Mouse (Mus musculus): ENCODE results near the gene Rras2. TPM values are rescaled to one million over a fixed set of nuclear protein-coding genes. Genes with fewer than 3 reads are reported as not detected.

The Rras2 gene
- total RNA-seq (2014; rRNA removed) (41.3 and 58.7 TPM in 2 replicates), polyA plus RNA-seq (2015; fragmentation: Nextera tagmentation; extraction: Ambion mirVana) (21.4 and 22.5 TPM in 2 replicates)

DNA sequence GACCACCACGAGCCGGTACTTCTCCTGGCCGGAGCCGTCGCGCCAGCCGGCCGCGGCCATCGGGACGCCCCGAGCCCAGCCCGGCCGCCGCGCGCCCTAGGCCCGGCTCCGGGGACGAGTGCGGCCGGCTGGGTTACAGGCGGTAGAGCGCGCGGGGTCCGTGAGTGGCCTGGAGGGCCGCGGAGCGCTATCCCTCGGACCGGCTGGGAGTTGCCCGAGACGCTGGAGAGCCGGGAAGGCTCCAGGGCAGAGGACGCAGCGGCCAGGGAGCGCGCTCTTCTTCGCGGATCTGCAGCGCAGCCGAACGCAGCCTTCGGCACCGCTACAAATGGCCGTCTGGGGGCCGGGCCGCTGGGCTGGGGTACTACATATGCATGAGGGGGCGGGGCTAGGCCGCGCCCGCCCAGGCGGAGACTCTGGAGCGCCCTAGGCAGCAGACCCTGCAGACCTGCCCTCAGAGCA is at the start of gene Rras2:
Gene Rras2 (minus strand): TSS at position 338 of the 462 bp plus-strand sequence.
- no peaks in the 10 kb centered on the region for H3K27me3 ChIP-seq (ENCODE audit: insufficient read depth, low read length)
- peak within 1 kb of the TSS; percentile 83 for H3K4me2 ChIP-seq (ENCODE audit: low read depth, low read length, poor library complexity, severe bottlenecking)
- ATAC-seq (ENCODE audit: low FRiP score) (peak; percentile 99), DNase-seq (ENCODE audit: low spot score) (peak; percentile 89)
- H3K9ac ChIP-seq (replicated peaks; ENCODE audit: low read length, poor library complexity, severe bottlenecking), result peak within 1 kb of the TSS; percentile 85
- 0 out of 2 replicates have a peak, but pooled peaks have one; percentile 1 for TF ChIP-seq CTCF (IDR thresholded peaks at IDR 0.05)
- no peaks in the 10 kb centered on the region for H3K9me3 ChIP-seq (ENCODE audit: low read length)
- 0 out of 2 replicates have a peak, but pooled peaks cover 4% of the 10 kb centered on the region for H3K4me1 ChIP-seq (ENCODE audit: insufficient read depth, low read length)
- no peaks in the 10 kb centered on the region for H3K36me3 ChIP-seq (ENCODE audit: insufficient read depth, low read length)
- WGBS, result under 1% methylated on average over 52 of the region's 55 CpGs
- H3K27ac ChIP-seq (ENCODE audit: low read depth, low read length), result peak within 1 kb of the TSS; percentile 87
- H3K4me3 ChIP-seq (ENCODE audit: low read depth, low read length), result peak within 1 kb of the TSS; percentile 89

DNA sequence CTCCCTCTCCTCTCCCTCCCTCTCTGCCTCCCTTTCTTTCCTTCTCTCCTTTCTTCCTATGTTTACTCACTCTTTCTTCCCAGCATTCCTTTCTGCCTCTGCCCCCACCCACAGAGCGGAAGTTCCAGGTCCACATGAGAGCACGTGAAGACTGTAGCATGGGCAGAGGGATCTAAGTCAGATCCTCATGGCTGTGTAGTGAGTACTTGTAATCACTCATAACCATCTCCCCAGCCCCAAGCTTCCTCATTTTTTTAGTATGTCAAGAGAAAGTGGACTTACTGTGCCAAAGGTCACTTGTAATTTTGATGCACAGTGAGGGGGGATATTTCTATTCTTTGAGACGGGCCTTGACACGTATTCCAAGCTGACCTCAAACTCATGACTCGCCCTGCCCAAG is 45.4 kb upstream of the Rras2 start:
- Histone ChIP-seq H3K4me1 (ENCODE audit: insufficient read depth, low read length) (no peaks in the 10 kb centered on the region), H3K9me3 (ENCODE audit: low read length) (no peaks in the 10 kb centered on the region), H3K9ac (replicated peaks; ENCODE audit: low read length, poor library complexity, severe bottlenecking) (no peak overlapping the region), H3K4me2 (ENCODE audit: low read depth, low read length, poor library complexity, severe bottlenecking) (no peak overlapping the region), H3K4me3 (ENCODE audit: low read depth, low read length) (no peak overlapping the region), H3K36me3 (ENCODE audit: insufficient read depth, low read length) (no peaks in the 10 kb centered on the region), H3K27me3 (ENCODE audit: insufficient read depth, low read length) (no peaks in the 10 kb centered on the region), H3K27ac (ENCODE audit: low read depth, low read length) (no peak overlapping the region)
- WGBS, result 92% methylated on average over 5 of the region's 5 CpGs
- TF ChIP-seq CTCF (IDR thresholded peaks at IDR 0.05), result no peak
- no peak for ATAC-seq (ENCODE audit: low FRiP score)
- DNase-seq (ENCODE audit: low spot score), result no peak

DNA sequence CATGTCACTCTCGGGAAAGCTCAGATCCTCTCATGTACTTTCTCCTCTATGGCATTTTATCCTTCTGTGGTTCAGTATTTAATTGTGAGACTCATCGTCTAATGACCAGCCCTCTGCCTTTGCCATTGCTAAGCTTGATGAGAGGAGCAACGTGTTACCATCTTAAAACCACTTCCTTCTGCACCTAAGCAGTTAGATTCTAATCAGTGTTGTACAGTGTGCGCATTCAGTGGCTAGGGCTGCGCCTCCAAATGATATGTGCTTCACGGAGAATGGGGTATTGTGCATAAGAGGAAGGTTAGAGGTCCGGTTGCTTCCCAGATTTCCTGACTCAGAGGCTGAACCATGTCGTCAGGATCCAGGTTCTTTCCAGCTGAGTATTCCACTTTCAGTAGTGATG is 43.5 kb upstream of the Rras2 start:
- no peak overlapping the region for H3K27ac ChIP-seq (ENCODE audit: low read depth, low read length)
- no peak overlapping the region for H3K9ac ChIP-seq (replicated peaks; ENCODE audit: low read length, poor library complexity, severe bottlenecking)
- H3K4me2 ChIP-seq (ENCODE audit: low read depth, low read length, poor library complexity, severe bottlenecking), result no peak overlapping the region
- H3K9me3 ChIP-seq (ENCODE audit: low read length), result no peaks in the 10 kb centered on the region
- H3K36me3 ChIP-seq (ENCODE audit: insufficient read depth, low read length), result no peaks in the 10 kb centered on the region
- WGBS, result 83% methylated on average over 8 of the region's 8 CpGs
- H3K4me1 ChIP-seq (ENCODE audit: insufficient read depth, low read length), result no peaks in the 10 kb centered on the region
- H3K27me3 ChIP-seq (ENCODE audit: insufficient read depth, low read length), result no peaks in the 10 kb centered on the region
- no peak for TF ChIP-seq CTCF (IDR thresholded peaks at IDR 0.05)
- no peak overlapping the region for H3K4me3 ChIP-seq (ENCODE audit: low read depth, low read length)
- DNase-seq (ENCODE audit: low spot score) (no peak), ATAC-seq (ENCODE audit: low FRiP score) (no peak)

DNA sequence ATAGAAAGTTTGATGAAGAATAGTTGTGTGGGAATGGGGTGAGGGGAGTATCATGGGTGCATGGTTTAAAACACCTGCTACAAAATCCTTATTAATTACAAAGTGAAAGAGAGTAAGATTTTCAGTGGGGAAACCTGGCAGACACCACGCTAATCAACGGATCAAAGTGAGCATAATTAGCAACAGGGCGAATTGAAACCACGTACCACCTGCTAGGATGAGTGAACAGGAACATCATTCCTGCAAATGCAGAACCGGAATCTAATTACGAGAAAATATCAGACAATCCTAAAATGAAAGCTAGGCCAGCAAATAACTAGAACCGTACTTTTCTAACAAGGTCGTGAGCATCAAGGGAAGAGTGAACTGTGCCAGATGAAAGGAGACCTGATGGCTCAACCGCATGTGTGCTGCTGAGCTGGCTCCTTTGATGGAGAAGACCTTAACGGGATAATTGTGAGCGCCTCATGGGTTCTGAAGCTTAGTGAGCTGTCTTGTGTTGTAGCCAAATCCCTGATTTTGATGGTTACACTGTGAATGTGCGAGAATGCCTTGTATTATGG is 40.2 kb upstream of the Rras2 start:
- TF ChIP-seq CTCF (IDR thresholded peaks at IDR 0.05), result no peak
- H3K27me3 ChIP-seq (ENCODE audit: insufficient read depth, low read length), result no peaks in the 10 kb centered on the region
- H3K4me1 ChIP-seq (ENCODE audit: insufficient read depth, low read length), result no peaks in the 10 kb centered on the region
- ATAC-seq (ENCODE audit: low FRiP score) (peak; percentile 20; the same call in 1 of the 2 replicates), DNase-seq (ENCODE audit: low spot score) (peak; percentile 34)
- H3K9me3 ChIP-seq (ENCODE audit: low read length), result no peaks in the 10 kb centered on the region
- H3K9ac ChIP-seq (replicated peaks; ENCODE audit: low read length, poor library complexity, severe bottlenecking), result no peak overlapping the region
- no peak overlapping the region for H3K27ac ChIP-seq (ENCODE audit: low read depth, low read length)
- H3K36me3 ChIP-seq (ENCODE audit: insufficient read depth, low read length), result no peaks in the 10 kb centered on the region
- WGBS, result 55% methylated on average over 12 of the region's 12 CpGs
- no peak overlapping the region for H3K4me2 ChIP-seq (ENCODE audit: low read depth, low read length, poor library complexity, severe bottlenecking)
- no peak overlapping the region for H3K4me3 ChIP-seq (ENCODE audit: low read depth, low read length)

DNA sequence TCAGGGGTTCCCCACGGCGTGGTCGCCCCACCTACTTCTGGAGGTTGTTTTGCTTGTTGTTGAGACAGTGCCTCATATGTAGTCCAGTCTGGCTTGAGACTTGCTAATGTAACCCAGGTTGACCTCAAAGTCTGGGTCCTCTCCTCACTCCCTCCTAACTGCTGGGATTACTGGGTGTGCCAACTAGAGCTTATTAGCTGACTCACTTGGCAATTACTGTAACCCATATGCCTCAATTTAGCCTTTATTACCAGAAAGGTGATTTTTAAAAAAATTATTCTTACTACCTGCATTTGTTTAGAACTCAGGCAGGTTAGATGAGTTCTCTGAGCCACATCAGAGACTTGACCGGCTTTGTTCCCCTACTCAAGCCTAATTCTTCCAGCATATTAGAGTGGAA is 38.8 kb upstream of the Rras2 start:
- Histone ChIP-seq H3K27me3 (ENCODE audit: insufficient read depth, low read length) (no peaks in the 10 kb centered on the region), H3K4me2 (ENCODE audit: low read depth, low read length, poor library complexity, severe bottlenecking) (no peak overlapping the region), H3K9ac (replicated peaks; ENCODE audit: low read length, poor library complexity, severe bottlenecking) (no peak overlapping the region), H3K27ac (ENCODE audit: low read depth, low read length) (no peak overlapping the region), H3K4me3 (ENCODE audit: low read depth, low read length) (no peak overlapping the region), H3K4me1 (ENCODE audit: insufficient read depth, low read length) (no peaks in the 10 kb centered on the region), H3K36me3 (ENCODE audit: insufficient read depth, low read length) (no peaks in the 10 kb centered on the region), H3K9me3 (ENCODE audit: low read length) (no peaks in the 10 kb centered on the region)
- ATAC-seq (ENCODE audit: low FRiP score) (no peak), DNase-seq (ENCODE audit: low spot score) (no peak)
- TF ChIP-seq CTCF (IDR thresholded peaks at IDR 0.05), result no peak
- 91% methylated on average over 4 of the region's 4 CpGs for WGBS

DNA sequence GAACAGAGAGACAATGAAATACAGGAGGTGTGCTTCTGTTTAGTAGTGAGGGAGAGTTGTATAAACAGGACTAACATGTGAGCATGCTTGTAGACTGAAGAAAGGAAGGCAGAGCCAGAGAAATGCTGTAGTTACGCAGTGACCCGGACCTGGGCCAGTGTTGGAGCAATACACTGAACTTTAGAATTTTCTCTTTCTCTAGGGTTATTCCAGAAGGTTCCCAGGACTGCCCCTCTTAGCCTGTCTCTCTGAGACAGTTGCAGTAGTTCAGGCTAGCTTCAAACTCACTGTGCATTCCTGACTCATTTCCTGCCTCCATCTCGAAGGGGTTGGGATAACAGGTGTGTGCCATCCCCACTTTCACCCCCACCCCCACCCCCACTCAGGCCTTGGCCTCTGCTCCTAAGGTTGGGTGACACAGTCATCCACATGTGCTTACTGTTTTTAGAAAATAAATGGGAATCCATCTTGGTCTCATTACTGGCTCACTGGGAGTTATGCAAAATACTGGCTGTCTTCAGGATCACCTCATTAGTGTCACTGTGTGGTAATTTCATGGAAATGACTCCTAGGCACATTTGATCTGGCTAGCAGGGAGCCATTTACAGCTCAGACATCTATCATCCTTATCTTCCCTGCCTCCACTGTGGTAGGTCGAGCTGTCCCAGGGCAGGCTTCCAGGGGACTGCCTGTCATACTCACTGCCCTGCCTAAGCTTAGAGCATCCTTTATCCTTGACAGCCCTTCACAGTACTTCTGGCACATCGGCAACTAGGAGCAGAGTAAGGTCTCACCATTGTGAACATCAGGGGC is 37.7 kb upstream of the Rras2 start:
- no peaks in the 10 kb centered on the region for H3K36me3 ChIP-seq (ENCODE audit: insufficient read depth, low read length)
- peak; percentile 5 for DNase-seq (ENCODE audit: low spot score)
- 60% methylated on average over 5 of the region's 5 CpGs for WGBS
- no peak overlapping the region for H3K4me2 ChIP-seq (ENCODE audit: low read depth, low read length, poor library complexity, severe bottlenecking)
- no peak overlapping the region for H3K4me3 ChIP-seq (ENCODE audit: low read depth, low read length)
- no peaks in the 10 kb centered on the region for H3K9me3 ChIP-seq (ENCODE audit: low read length)
- TF ChIP-seq CTCF (IDR thresholded peaks at IDR 0.05), result no peak
- H3K27me3 ChIP-seq (ENCODE audit: insufficient read depth, low read length), result no peaks in the 10 kb centered on the region
- no peak for ATAC-seq (ENCODE audit: low FRiP score)
- no peak overlapping the region for H3K27ac ChIP-seq (ENCODE audit: low read depth, low read length)
- H3K9ac ChIP-seq (replicated peaks; ENCODE audit: low read length, poor library complexity, severe bottlenecking), result no peak overlapping the region
- no peaks in the 10 kb centered on the region for H3K4me1 ChIP-seq (ENCODE audit: insufficient read depth, low read length)

All from midbrain, postnatal 0 days (tissue).